ENCODE assay signal across 8 mouse cellular contexts in genomic region chr19:44292941-44293768, GRCm38 (mm10). TPM values are rescaled to one million over a fixed set of nuclear protein-coding genes. Genes with fewer than 3 reads are reported as not detected.
DNase-seq lines count a peak whose midpoint lies in the region; ATAC-seq and TF ChIP-seq lines count a peak whose summit lies in the region.

Scd2 (plus strand) TSS chr19:44293674.

- no peaks in the 10 kb centered on the region for H3K27me3 ChIP-seq in kidney, adult 2 months (replicated peaks; ENCODE audit: control insufficient read depth, insufficient read depth, low read length)
- no peaks in the 10 kb centered on the region for H3K27me3 ChIP-seq in embryonic facial prominence, embryonic 11.5 days (ENCODE audit: control insufficient read depth, insufficient read depth, low read length)
- no peaks in the 10 kb centered on the region for H3K27me3 ChIP-seq in limb, embryonic 12.5 days
- no peaks in the 10 kb centered on the region for H3K27me3 ChIP-seq in neural tube, embryonic 13.5 days

- peak; percentile 30 for ATAC-seq in embryonic facial prominence, embryonic 11.5 days (replicated peaks; ENCODE audit: insufficient number of reproducible peaks, low FRiP score, low TSS enrichment, low read depth)
- ATAC-seq in limb, embryonic 12.5 days (ENCODE audit: insufficient number of reproducible peaks, insufficient read depth, low FRiP score, low TSS enrichment, low read depth): peak; percentile 9
- ATAC-seq in neural tube, embryonic 13.5 days (ENCODE audit: low read depth): peak; percentile 52

- peak within 1 kb of the TSS; percentile 83 for H3K27ac ChIP-seq in kidney, adult 2 months (ENCODE audit: insufficient read depth, low read depth, low read length)
- peak within 1 kb of the TSS; percentile 98 for H3K27ac ChIP-seq in embryonic facial prominence, embryonic 11.5 days (replicated peaks; ENCODE audit: low read depth, low read length)
- H3K27ac ChIP-seq in limb, embryonic 12.5 days: peak within 1 kb of the TSS; percentile 98
- peak within 1 kb of the TSS; percentile 99 for H3K27ac ChIP-seq in neural tube, embryonic 13.5 days (replicated peaks)

- H3K9ac ChIP-seq in embryonic facial prominence, embryonic 11.5 days (replicated peaks; ENCODE audit: low read length): peak within 1 kb of the TSS; percentile 95
- peak within 1 kb of the TSS; percentile 93 for H3K9ac ChIP-seq in limb, embryonic 12.5 days (replicated peaks)
- peak within 1 kb of the TSS; percentile 99 for H3K9ac ChIP-seq in neural tube, embryonic 13.5 days

- no peak for TF ChIP-seq POLR2A in kidney, adult 2 months (IDR thresholded peaks at IDR 0.05; ENCODE audit: low read depth, low read length)

- 12% methylated on average over 21 of the region's 21 CpGs for WGBS in kidney, adult 2 months
- WGBS in embryonic facial prominence, embryonic 11.5 days: 4% methylated on average over 21 of the region's 21 CpGs
- WGBS in limb, embryonic 12.5 days: 3% methylated on average over 21 of the region's 21 CpGs
- 2% methylated on average over 21 of the region's 21 CpGs for WGBS in neural tube, embryonic 13.5 days

- H3K9me3 ChIP-seq in embryonic facial prominence, embryonic 11.5 days (replicated peaks; ENCODE audit: control insufficient read depth, low read length): no peaks in the 10 kb centered on the region
- H3K9me3 ChIP-seq in limb, embryonic 12.5 days: no peaks in the 10 kb centered on the region
- no peaks in the 10 kb centered on the region for H3K9me3 ChIP-seq in neural tube, embryonic 13.5 days

- H3K4me1 ChIP-seq in kidney, adult 2 months (ENCODE audit: control insufficient read depth, insufficient read depth, low read length): peaks cover 7% of the 10 kb centered on the region; the same call in 1 of the 2 replicates
- H3K4me1 ChIP-seq in embryonic facial prominence, embryonic 11.5 days (ENCODE audit: control insufficient read depth, insufficient read depth, low read length): peaks cover 7% of the 10 kb centered on the region
- peaks cover 62% of the 10 kb centered on the region for H3K4me1 ChIP-seq in limb, embryonic 12.5 days (replicated peaks)
- H3K4me1 ChIP-seq in neural tube, embryonic 13.5 days (replicated peaks): peaks cover 59% of the 10 kb centered on the region

- peak within 1 kb of the TSS; percentile 87 for H3K4me2 ChIP-seq in embryonic facial prominence, embryonic 11.5 days (ENCODE audit: low read depth, low read length)
- peak within 1 kb of the TSS; percentile 99 for H3K4me2 ChIP-seq in limb, embryonic 12.5 days
- peak within 1 kb of the TSS; percentile 100 for H3K4me2 ChIP-seq in neural tube, embryonic 13.5 days

- H3K4me3 ChIP-seq in kidney, adult 2 months (ENCODE audit: insufficient read depth, low read depth, low read length): peak within 1 kb of the TSS; percentile 74
- H3K4me3 ChIP-seq in embryonic facial prominence, embryonic 11.5 days (ENCODE audit: low read depth, low read length): peak within 1 kb of the TSS; percentile 86
- H3K4me3 ChIP-seq in limb, embryonic 12.5 days (replicated peaks): peak within 1 kb of the TSS; percentile 83
- peak within 1 kb of the TSS; percentile 97 for H3K4me3 ChIP-seq in neural tube, embryonic 13.5 days

- no peak for TF ChIP-seq CTCF in kidney, adult 2 months (conservative IDR thresholded peaks at IDR 0.05; ENCODE audit: insufficient read depth, insufficient read length, low read depth, low read length)

- no peak for DNase-seq in kidney, adult 2 months
- no peak for DNase-seq in kidney, adult 8-10 months
- DNase-seq in ES-CJ7 (ENCODE audit: low read depth, low spot score): peak; percentile 82
- no peak for DNase-seq in embryonic facial prominence, embryonic 11.5 days (ENCODE audit: low spot score)
- peak; percentile 25 for DNase-seq in heart, postnatal 4 days
- DNase-seq in frontal cortex, postnatal 10 days (ENCODE audit: low spot score in 2 of 2): no peak

- no peaks in the 10 kb centered on the region for H3K36me3 ChIP-seq in kidney, adult 2 months (ENCODE audit: control insufficient read depth, insufficient read depth, low read length)
- H3K36me3 ChIP-seq in embryonic facial prominence, embryonic 11.5 days (replicated peaks; ENCODE audit: control insufficient read depth, insufficient read depth, low read depth, low read length): peaks cover 8% of the 10 kb centered on the region
- H3K36me3 ChIP-seq in limb, embryonic 12.5 days: peaks cover 34% of the 10 kb centered on the region
- peaks cover 28% of the 10 kb centered on the region for H3K36me3 ChIP-seq in neural tube, embryonic 13.5 days

RNA-seq across cellular contexts. Expression of gene Scd2, which starts in this region (rescaled TPM):
- polyA plus RNA-seq in kidney, adult 2 months (2012; rRNA removed): 61.3 and 63.9 TPM in 2 replicates
- polyA plus RNA-seq in embryonic facial prominence, embryonic 11.5 days (2014; fragmentation: Nextera tagmentation; extraction: Ambion mirVana): 298 and 305 TPM in 2 replicates
- 10 to 100 TPM; 78.1 to 82.1 TPM for total RNA-seq in heart, postnatal 4 days (2021)
- polyA plus RNA-seq in limb, embryonic 12.5 days (2016; fragmentation: Nextera tagmentation; extraction: Ambion mirVana): 304 and 317 TPM in 2 replicates
- polyA plus RNA-seq in neural tube, embryonic 13.5 days (2015; fragmentation: Nextera tagmentation; extraction: Ambion mirVana): 255 and 272 TPM in 2 replicates

Comparison
In these comparisons a context has a peak if more than half of its experiments do, and no peak if none do; other contexts are left out.
1. DNase-seq: peak in ES-CJ7 (single experiment) and heart, postnatal 4 days (single experiment); none in kidney, adult 2 months (single experiment), kidney, adult 8-10 months (0 of 2), embryonic facial prominence, embryonic 11.5 days (single experiment) and frontal cortex, postnatal 10 days (0 of 2).
2. Peak in every context shown above with its lines, with median percentiles within 50 percentile points of each other: H3K27ac ChIP-seq, H3K4me3 ChIP-seq, ATAC-seq, H3K4me2 ChIP-seq and H3K9ac ChIP-seq.